Mouse (Mus musculus) induced T-regulatory cell, adult 2 months (primary cell): ENCODE results near the gene Arpc4.

Experiments
- DNase-seq: peaks from one replicate; pipeline ENCODE4 v3.0.0-alpha.2; 2012; ENCODE audit warnings: low read depth

Gene Arpc4

GRCm38 (mm10) chr6:113405483-113405882, 27.6 kb downstream of the Arpc4 start:
- no peak for DNase-seq

- peak; percentile 33 for DNase-seq
These were observed 28.8 kb downstream of the Arpc4 start for GRCm38 (mm10) chr6:113406683-113407082.

- DNase-seq: no peak
These were observed 32.1 kb downstream of the Arpc4 start for GRCm38 (mm10) chr6:113410001-113410400.

- DNase-seq: no peak
These were observed 38.5 kb downstream of the Arpc4 start for GRCm38 (mm10) chr6:113416416-113416815.

- DNase-seq: no peak
These were observed 40.7 kb downstream of the Arpc4 start for GRCm38 (mm10) chr6:113418441-113419198.

- DNase-seq: peak; percentile 100
These were observed 41.3 kb downstream of the Arpc4 start, which contains the start of gene Rpusd3 for GRCm38 (mm10) chr6:113419199-113419587. Rpusd3 (minus strand) TSS chr6:113419340.

GRCm38 (mm10) chr6:113423000-113423399, 45.1 kb downstream of the Arpc4 start:
- DNase-seq: no peak

GRCm38 (mm10) chr6:113424187-113424586, 46.3 kb downstream of the Arpc4 start:
- DNase-seq: no peak

- DNase-seq: no peak
These were observed 48.8 kb downstream of the Arpc4 start for GRCm38 (mm10) chr6:113426696-113427095.

- DNase-seq: peak; percentile 81
These were observed 49.5 kb downstream of the Arpc4 start for GRCm38 (mm10) chr6:113427397-113427796.

GRCm38 (mm10) chr6:113428006-113428405, 50.1 kb downstream of the Arpc4 start:
- DNase-seq: no peak

- DNase-seq: no peak
These were observed 52.0 kb downstream of the Arpc4 start for GRCm38 (mm10) chr6:113429965-113430364.

GRCm38 (mm10) chr6:113430846-113431245, 52.9 kb downstream of the Arpc4 start:
- DNase-seq: no peak

- no peak for DNase-seq
These were observed 53.9 kb downstream of the Arpc4 start for GRCm38 (mm10) chr6:113431801-113432200.

- no peak for DNase-seq
These were observed 55.7 kb downstream of the Arpc4 start for GRCm38 (mm10) chr6:113433661-113434060.

GRCm38 (mm10) chr6:113434691-113435090, 56.8 kb downstream of the Arpc4 start:
- no peak for DNase-seq

GRCm38 (mm10) chr6:113435664-113436205, 57.8 kb downstream of the Arpc4 start, which contains the start of gene Cidec:
Cidec (minus strand) TSS chr6:113435760.
- DNase-seq: no peak

GRCm38 (mm10) chr6:113437135-113437534, 59.2 kb downstream of the Arpc4 start:
- DNase-seq: no peak

GRCm38 (mm10) chr6:113438721-113439430, 61.0 kb downstream of the Arpc4 start:
- no peak for DNase-seq
